Mouse (Mus musculus) A20 (cell line): ENCODE measurements around the gene Heyl.
"Not testable (repeated sequence)": the region's sequence is repeated elsewhere in the genome, so short reads cannot be mapped to it uniquely, and the experiment has no call there.

Experiments used
- DNase-seq: peaks from one replicate; pipeline ENCODE4 v3.0.0-alpha.2; 2011; ENCODE audit warnings: low read depth, low spot score

Gene Heyl

DNA sequence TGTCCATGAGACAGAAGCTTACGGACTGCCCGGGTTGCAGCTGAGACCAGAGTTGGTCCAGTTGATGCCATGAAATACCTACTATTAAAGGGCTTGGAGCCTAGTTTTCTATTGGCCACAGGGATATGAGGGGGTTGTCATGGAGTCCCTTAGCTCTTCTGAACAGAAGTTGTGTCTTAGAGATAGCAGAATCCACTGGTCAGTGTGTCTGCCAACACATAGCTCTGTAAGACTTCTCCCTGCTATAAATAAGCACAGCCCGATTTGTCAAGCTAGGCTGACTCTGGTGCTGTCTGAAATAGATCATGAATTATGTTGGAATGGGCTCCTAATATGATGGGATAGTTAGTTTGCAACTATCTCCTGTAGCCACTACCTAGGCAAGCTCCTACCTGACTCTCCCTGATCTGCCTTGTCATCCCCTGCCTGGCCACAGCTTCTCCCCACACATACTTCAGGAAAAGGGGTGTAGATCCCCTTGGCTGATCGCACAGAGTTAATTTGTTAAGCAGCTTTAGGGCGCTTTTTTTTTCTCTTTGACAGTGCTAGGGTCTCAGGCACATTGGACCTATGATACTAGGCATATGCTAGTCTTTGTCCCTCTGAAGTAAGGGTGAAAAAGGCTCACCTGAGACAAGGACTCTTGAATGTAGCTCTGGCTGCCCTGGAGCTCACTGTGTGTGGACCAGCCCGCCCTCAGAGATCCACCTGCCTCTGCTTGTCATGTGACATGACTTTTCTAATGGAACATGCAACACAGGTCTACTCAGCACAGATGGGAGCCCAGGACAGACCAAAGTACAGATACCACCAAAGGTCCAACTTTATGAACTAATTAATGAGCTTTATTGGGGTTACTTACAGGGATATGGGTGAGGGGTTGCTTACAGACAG, 51.6 kb downstream of the Heyl start:
- no peak for DNase-seq

GRCm38 (mm10) chr4:123286790-123287189, 53.4 kb downstream of the Heyl start:
- no peak for DNase-seq

DNA sequence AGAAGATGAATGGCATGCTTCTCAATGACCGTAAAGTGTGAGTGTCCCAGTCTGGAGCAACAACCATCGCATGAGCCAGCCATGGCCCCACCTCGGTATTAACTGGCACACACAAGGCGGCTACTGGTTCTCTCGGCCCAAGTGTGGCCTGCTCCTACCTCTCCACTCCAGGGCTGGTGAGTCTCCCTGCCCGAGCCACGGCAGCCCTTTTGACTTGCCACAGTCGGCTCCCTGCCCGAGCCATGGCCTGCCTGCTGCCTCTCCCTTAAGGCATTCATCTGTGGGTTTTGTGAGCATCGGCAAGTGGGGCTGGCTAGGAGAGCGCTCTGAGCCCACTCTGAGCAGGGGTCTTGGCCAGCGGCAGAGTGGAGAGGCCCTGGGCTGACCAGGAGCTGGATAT, 55.7 kb downstream of the Heyl start:
- no peak for DNase-seq

GRCm38 (mm10) chr4:123292390-123292789, 59.0 kb downstream of the Heyl start:
- no peak for DNase-seq

- no peak for DNase-seq
Observed at GRCm38 (mm10) chr4:123292989-123293388, 59.6 kb downstream of the Heyl start.

DNA sequence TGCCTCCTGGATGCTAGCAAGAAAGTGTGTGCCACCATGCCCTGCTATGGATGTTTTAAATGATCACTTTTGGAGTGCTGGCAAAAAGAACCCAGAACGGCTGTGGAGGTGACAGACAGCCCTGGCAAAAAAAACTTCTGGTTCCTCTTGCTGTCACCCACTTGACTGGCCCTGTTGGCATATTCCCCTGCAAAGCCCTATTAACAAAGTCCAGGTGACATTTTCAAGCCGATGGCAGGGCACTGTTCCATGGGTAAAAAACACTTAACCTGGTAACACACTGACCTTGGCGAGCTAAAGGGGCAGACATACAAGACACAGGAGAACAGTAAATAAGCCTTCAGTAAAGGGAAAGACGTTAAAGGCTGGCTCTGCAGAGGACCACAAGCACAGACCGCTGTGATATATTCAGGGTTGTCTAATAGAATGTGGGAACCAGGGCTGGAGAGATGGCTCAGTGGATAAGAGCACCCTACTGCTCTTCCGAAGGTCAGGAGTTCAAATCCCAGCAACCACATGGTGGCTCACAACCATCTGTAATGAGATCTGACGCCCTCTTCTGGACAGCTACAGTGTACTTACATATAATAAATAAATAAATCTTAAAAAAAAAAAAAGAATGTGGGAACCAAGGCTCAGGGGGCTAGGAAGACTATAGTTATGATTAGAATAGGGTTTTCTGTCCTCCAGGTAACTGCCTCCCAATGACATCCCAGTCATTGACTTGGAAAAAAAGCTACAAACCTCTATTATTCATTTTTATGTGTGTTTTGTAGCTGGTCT, 60.5 kb downstream of the Heyl start:
- no peak for DNase-seq

- not testable (repeated sequence) for DNase-seq
Observed at GRCm38 (mm10) chr4:123295026-123295425, 61.7 kb downstream of the Heyl start.

GRCm38 (mm10) chr4:123295516-123296147, 62.3 kb downstream of the Heyl start:
- no peak for DNase-seq

- no peak for DNase-seq
Observed at GRCm38 (mm10) chr4:123296148-123296534, 62.8 kb downstream of the Heyl start.

- no peak for DNase-seq
Observed at GRCm38 (mm10) chr4:123297195-123297960, 64.0 kb downstream of the Heyl start.

DNA sequence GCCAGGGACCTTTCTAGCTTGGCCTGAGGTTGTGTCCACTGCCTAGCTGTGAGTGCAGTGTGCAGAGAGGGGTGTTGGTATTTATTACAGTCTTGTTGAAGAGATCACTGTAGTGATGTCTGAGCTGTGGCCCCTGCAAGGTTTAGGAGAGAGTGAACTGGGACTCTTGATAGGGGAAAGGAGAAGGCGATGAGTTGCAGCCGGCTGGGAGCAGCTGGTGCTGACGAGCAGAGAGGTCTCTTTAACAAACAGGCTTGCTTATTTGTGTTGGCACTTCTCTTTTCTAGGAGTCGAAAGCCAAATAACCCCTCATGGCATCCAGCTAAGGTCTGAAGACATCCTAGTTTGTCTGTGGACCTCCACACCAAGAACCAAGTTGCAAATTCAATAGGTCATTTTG, 64.9 kb downstream of the Heyl start:
- no peak for DNase-seq

GRCm38 (mm10) chr4:123298980-123299670, 65.8 kb downstream of the Heyl start:
- no peak for DNase-seq
